Mouse (Mus musculus): ENCODE results near the gene Pdzk1ip1. TPM values are rescaled to one million over a fixed set of nuclear protein-coding genes. Genes with fewer than 3 reads are reported as not detected.

Pdzk1ip1 gene
- total and polyA plus RNA-seq, 3 experiments: 0.14 TPM; not detected in 2

DNA sequence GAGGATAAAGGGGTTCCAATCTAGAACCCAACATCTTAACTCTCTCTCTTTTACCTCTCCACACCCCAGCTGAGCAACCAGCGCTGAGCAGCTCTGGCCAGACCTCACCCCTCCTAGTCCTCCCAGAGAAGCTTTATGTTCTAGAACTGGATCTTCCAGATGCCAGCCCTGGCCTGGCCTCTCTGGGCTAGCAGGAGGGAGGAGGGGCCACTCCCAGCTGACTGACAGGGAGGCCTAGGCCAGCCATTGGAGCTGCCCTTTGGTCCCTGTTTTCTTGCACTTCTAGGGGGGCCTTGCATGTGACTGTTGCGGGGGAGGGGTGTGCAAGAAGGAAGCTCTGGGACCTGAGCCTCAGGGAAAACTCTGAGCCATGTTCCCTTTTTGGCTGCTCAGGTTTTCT, 2.1 kb downstream of the Pdzk1ip1 start:
- Histone ChIP-seq H3K27me3 (ENCODE audit: control insufficient read depth in 1 of 2, insufficient read depth in 2 of 2, low read length in 2 of 2) (no peaks in the 10 kb centered on the region), H3K4me1 (ENCODE audit: control insufficient read depth in 1 of 2, insufficient read depth in 2 of 2, low read length in 2 of 2) (peaks cover 3 to 19% of the 10 kb centered on the region in 2 experiments), H3K36me3 (ENCODE audit: control insufficient read depth in 1 of 2, insufficient read depth in 2 of 2, low read length in 2 of 2) (peaks cover 0 to 10% of the 10 kb centered on the region in 2 experiments; a peak in 2 of 4 replicates), H3K79me2 (ENCODE audit: control insufficient read depth, insufficient read depth, low read length, poor library complexity) (no peaks in the 10 kb centered on the region), H3K4me3 (ENCODE audit: control insufficient read depth in 1 of 2, insufficient read depth in 1 of 2, low read depth in 2 of 2, low read length in 2 of 2) (no peak overlapping the region), H3K27ac (ENCODE audit: control insufficient read depth, low read depth, low read length) (no peak overlapping the region), H3K9me3 (replicated peaks; ENCODE audit: insufficient read depth, low read length) (no peaks in the 10 kb centered on the region), H3K9ac (ENCODE audit: control insufficient read depth, low read depth, low read length, poor library complexity, severe bottlenecking) (no peak overlapping the region)
- no peak for DNase-seq (ENCODE audit: low read depth, low spot score)
- no peak for TF ChIP-seq MAFK (IDR thresholded peaks at IDR 0.05; ENCODE audit: borderline replicate concordance, low read depth, low read length)
- no peak for TF ChIP-seq MAX (IDR thresholded peaks at IDR 0.05; ENCODE audit: low read length)
- TF ChIP-seq EP300 (IDR thresholded peaks at IDR 0.05; ENCODE audit: low read depth in 1 of 2, low read length in 2 of 2): no peak
- TF ChIP-seq MYB (IDR thresholded peaks at IDR 0.05; ENCODE audit: low read depth, low read length): no peak
- TF ChIP-seq E2F4 (IDR thresholded peaks at IDR 0.05; ENCODE audit: borderline replicate concordance, low read depth, low read length): no peak
- TF ChIP-seq POLR2AphosphoS2 (IDR thresholded peaks at IDR 0.05; ENCODE audit: low read length): no peak
- TF ChIP-seq ZC3H11A (IDR thresholded peaks at IDR 0.05; ENCODE audit: low read depth, low read length): no peak

DNA sequence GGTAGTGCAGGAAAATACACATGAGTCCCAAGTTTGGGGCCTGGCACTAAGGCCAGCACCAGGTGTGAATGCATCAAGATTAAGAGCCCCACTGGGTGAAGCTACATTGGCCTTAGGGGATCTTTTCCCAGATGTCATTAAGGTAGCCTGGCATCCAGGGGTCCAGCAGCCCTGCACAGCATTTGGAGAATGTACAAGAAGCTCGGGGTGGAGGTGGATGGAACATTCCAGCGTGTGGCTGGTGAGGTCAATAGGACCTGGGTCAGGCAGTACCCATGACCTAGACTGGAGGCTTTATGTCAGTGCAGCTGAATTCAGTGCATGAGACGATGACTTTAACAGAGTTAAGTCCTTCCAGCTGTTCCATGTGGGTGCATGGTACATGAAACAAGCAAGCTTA, 3.3 kb downstream of the Pdzk1ip1 start:
- Histone ChIP-seq H3K9me3 (replicated peaks; ENCODE audit: insufficient read depth, low read length) (no peaks in the 10 kb centered on the region), H3K4me3 (ENCODE audit: control insufficient read depth in 1 of 2, insufficient read depth in 1 of 2, low read depth in 2 of 2, low read length in 2 of 2) (no peak overlapping the region), H3K4me1 (ENCODE audit: control insufficient read depth in 1 of 2, insufficient read depth in 2 of 2, low read length in 2 of 2) (peaks cover 3 to 26% of the 10 kb centered on the region in 2 experiments), H3K9ac (ENCODE audit: control insufficient read depth, low read depth, low read length, poor library complexity, severe bottlenecking) (no peak overlapping the region), H3K79me2 (ENCODE audit: control insufficient read depth, insufficient read depth, low read length, poor library complexity) (no peaks in the 10 kb centered on the region), H3K27me3 (ENCODE audit: control insufficient read depth in 1 of 2, insufficient read depth in 2 of 2, low read length in 2 of 2) (no peaks in the 10 kb centered on the region), H3K36me3 (ENCODE audit: control insufficient read depth in 1 of 2, insufficient read depth in 2 of 2, low read length in 2 of 2) (peaks cover 0 to 13% of the 10 kb centered on the region in 2 experiments; a peak in 2 of 4 replicates), H3K27ac (ENCODE audit: control insufficient read depth, low read depth, low read length) (no peak overlapping the region)
- DNase-seq (ENCODE audit: low read depth, low spot score): no peak
- no peak for TF ChIP-seq TAL1 (IDR thresholded peaks at IDR 0.05; ENCODE audit: low read length)
- no peak for TF ChIP-seq MAX (IDR thresholded peaks at IDR 0.05; ENCODE audit: low read length)
- TF ChIP-seq KAT2A (conservative IDR thresholded peaks at IDR 0.05; ENCODE audit: low read depth, low read length): no peak
- no peak for TF ChIP-seq SMC3 (IDR thresholded peaks at IDR 0.05; ENCODE audit: low read depth, low read length)
- no peak for TF ChIP-seq USF1 (IDR thresholded peaks at IDR 0.05; ENCODE audit: low read depth, low read length)
- no peak for TF ChIP-seq ELF1 (IDR thresholded peaks at IDR 0.05; ENCODE audit: low read depth, low read length)
- no peak for TF ChIP-seq MYB (IDR thresholded peaks at IDR 0.05; ENCODE audit: low read depth, low read length)
- TF ChIP-seq POLR2AphosphoS2 (IDR thresholded peaks at IDR 0.05; ENCODE audit: low read length): no peak
- no peak for TF ChIP-seq CTCF (IDR thresholded peaks at IDR 0.05 in 2 of 3, conservative IDR thresholded peaks at IDR 0.05 in 1 of 3; ENCODE audit: control insufficient read depth in 1 of 3, insufficient read depth in 1 of 3, low read depth in 2 of 3, low read length in 3 of 3, poor library complexity in 1 of 3, severe bottlenecking in 1 of 3)
- no peak for TF ChIP-seq UBTF (IDR thresholded peaks at IDR 0.05; ENCODE audit: borderline replicate concordance, insufficient read depth, low read depth, low read length)
- no peak for TF ChIP-seq ETS1 (IDR thresholded peaks at IDR 0.05; ENCODE audit: low read depth, low read length)
